Mouse (Mus musculus) bone marrow, adult 2 months (tissue): ENCODE results near the gene Mrpl28.
A peak's percentile ranks its signal among the peaks of the same experiment; 100 is the strongest.

Experiments used
- CTCF ChIP-seq: fragments of 200-500 bp; IDR thresholded peaks from 2 replicates; pipeline ENCODE4 v1.5.1; 2011; ENCODE audit warnings: low read length, control low read depth; ENCODE audit not compliant: control insufficient read depth, insufficient read depth
- POLR2A ChIP-seq: fragments of 200-500 bp; IDR thresholded peaks from 2 replicates; pipeline ENCODE4 v1.6.1; 2011; ENCODE audit warnings: low read depth, mild to moderate bottlenecking, control low read depth, low read length, borderline replicate concordance; ENCODE audit not compliant: control insufficient read depth

DNA sequence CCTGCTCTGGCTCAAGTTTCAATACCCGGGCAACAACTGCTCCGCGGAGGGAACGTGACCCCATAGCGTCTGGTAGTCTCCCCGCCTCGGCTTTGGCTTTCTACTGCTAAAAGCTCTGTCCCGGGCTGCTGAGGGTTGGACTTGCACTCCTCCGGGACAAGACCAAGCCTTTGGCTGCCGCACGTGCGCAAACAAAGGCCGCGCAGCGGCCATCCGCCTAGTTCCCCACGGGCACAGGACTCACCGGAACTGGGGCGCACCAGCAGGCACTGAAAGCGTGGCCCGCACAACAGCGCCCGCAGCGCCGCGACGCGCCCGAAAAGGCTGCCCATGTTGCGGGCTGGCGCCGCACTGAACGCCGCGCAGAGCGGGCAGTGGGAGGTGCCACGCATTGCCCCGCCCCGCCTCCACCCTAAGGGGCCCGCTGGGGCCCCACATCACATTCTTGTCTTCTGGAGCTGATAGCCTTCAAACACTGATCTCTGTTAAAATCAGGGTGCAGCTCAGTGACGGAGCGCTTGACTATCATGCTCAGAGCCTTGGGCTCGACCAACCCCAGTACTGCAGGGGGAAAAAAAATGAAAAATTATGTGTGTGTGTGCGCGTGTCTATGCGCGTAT, 28.1 kb upstream of the Mrpl28 start, which contains the start of gene Nme4:
- TF ChIP-seq POLR2A: peak; percentile 40; the same call in 1 of the 2 replicates
- no peak for TF ChIP-seq CTCF
